Mouse (Mus musculus) heart, postnatal 4 days (tissue): ENCODE results near the gene Tet1. TPM values are rescaled to one million over a fixed set of nuclear protein-coding genes. Genes with fewer than 3 reads are reported as not detected.
"Not testable (repeated sequence)": the region's sequence is repeated elsewhere in the genome, so short reads cannot be mapped to it uniquely, and the experiment has no call there.

ENCODE experiments used
- DNase-seq: peaks from one replicate; pipeline ENCODE4 v3.0.0; 2021
- total RNA-seq, 2 experiments: library from RNA; stranded (reverse); gene quantifications; 2 replicates each; pipeline ENCODE4 v1.2.3; 2021

Gene Tet1
- total RNA-seq, 2 experiments from 2014 or later, result 27.9 to 29.6 TPM

GRCm38 (mm10) chr10:62847069-62847626 lies 61.6 kb downstream of the Tet1 start:
- peak; percentile 14 for DNase-seq

- DNase-seq, result peak; percentile 77
Observed at GRCm38 (mm10) chr10:62843787-62844491, 64.9 kb downstream of the Tet1 start.

GRCm38 (mm10) chr10:62841901-62842447 lies 66.8 kb downstream of the Tet1 start:
- no peak for DNase-seq

GRCm38 (mm10) chr10:62840687-62841086 lies 68.1 kb downstream of the Tet1 start:
- DNase-seq, result no peak

GRCm38 (mm10) chr10:62837987-62838386 lies 70.8 kb downstream of the Tet1 start:
- DNase-seq, result no peak

GRCm38 (mm10) chr10:62832783-62833182 lies 76.0 kb downstream of the Tet1 start:
- DNase-seq, result no peak

GRCm38 (mm10) chr10:62831546-62831945 lies 77.2 kb downstream of the Tet1 start:
- DNase-seq, result no peak

GRCm38 (mm10) chr10:62824474-62824873 lies 84.3 kb downstream of the Tet1 start:
- DNase-seq, result no peak

GRCm38 (mm10) chr10:62823431-62823830 lies 85.4 kb downstream of the Tet1 start:
- DNase-seq, result no peak

GRCm38 (mm10) chr10:62810010-62810409 lies 98.8 kb downstream of the Tet1 start:
- no peak for DNase-seq

GRCm38 (mm10) chr10:62808766-62809165 lies 100.0 kb downstream of the Tet1 start:
- DNase-seq, result no peak

GRCm38 (mm10) chr10:62808316-62808715 lies 100.5 kb downstream of the Tet1 start:
- no peak for DNase-seq

GRCm38 (mm10) chr10:62804106-62804505 lies 104.7 kb downstream of the Tet1 start:
- no peak for DNase-seq

- no peak for DNase-seq
Observed at GRCm38 (mm10) chr10:62803296-62803695, 105.5 kb downstream of the Tet1 start.

GRCm38 (mm10) chr10:62794221-62794620 lies 114.6 kb downstream of the Tet1 start:
- DNase-seq, result no peak

GRCm38 (mm10) chr10:62793091-62793453 lies 115.7 kb downstream of the Tet1 start:
- peak; percentile 34 for DNase-seq

- DNase-seq, result peak; percentile 99
Observed at GRCm38 (mm10) chr10:62792177-62793090, 116.4 kb downstream of the Tet1 start, which contains the start of gene Ccar1. TSS of gene Ccar1 (minus strand) at chr10:62792286.

- DNase-seq, result peak; percentile 57
Observed at GRCm38 (mm10) chr10:62791251-62792176, 117.3 kb downstream of the Tet1 start.

- not testable (repeated sequence) for DNase-seq
Observed at GRCm38 (mm10) chr10:62781776-62782175, 127.0 kb downstream of the Tet1 start.
